Mouse (Mus musculus) CD4-positive, CD25-positive, alpha-beta regulatory T cell, adult 2 months (primary cell): ENCODE measurements at regions not wholly inside any gene's neighbourhood (a gene's known extent, or its start where the extent isn't known, plus 50 kb on each side); places are given as distances from the start of the nearest gene placed in this dataset.

ENCODE experiments used
- DNase-seq: peaks from one replicate; pipeline ENCODE4 v3.0.0-alpha.2; 2012; ENCODE audit warnings: low read depth, low spot score

GRCm38 (mm10) chr6:13523463-13524202 is 84.3 kb downstream of the Tmem168 start:
- DNase-seq, result no peak

GRCm38 (mm10) chr6:13514126-13514525 is 93.8 kb downstream of the Tmem168 start:
- DNase-seq, result no peak

- no peak for DNase-seq
These were observed 131.3 kb downstream of the Tmem168 start for GRCm38 (mm10) chr6:13476493-13477129.

GRCm38 (mm10) chr6:13449160-13449787 is 158.6 kb downstream of the Tmem168 start:
- no peak for DNase-seq

- DNase-seq, result peak; percentile 1
These were observed 189.0 kb upstream of the Vwde start for GRCm38 (mm10) chr6:13413768-13414167.

- no peak for DNase-seq
These were observed 188.3 kb upstream of the Vwde start for GRCm38 (mm10) chr6:13413092-13413491.

GRCm38 (mm10) chr6:13384469-13384868 is 159.7 kb upstream of the Vwde start:
- no peak for DNase-seq

GRCm38 (mm10) chr6:13383211-13383610 is 158.4 kb upstream of the Vwde start:
- no peak for DNase-seq

- DNase-seq, result no peak
These were observed 156.1 kb upstream of the Vwde start for GRCm38 (mm10) chr6:13380819-13381218.

GRCm38 (mm10) chr6:13379727-13380126 is 155.0 kb upstream of the Vwde start:
- no peak for DNase-seq

GRCm38 (mm10) chr6:13373896-13374295 is 149.1 kb upstream of the Vwde start:
- no peak for DNase-seq

GRCm38 (mm10) chr6:13369709-13370296 is 145.0 kb upstream of the Vwde start:
- DNase-seq, result no peak
